Mouse (Mus musculus) testis, postnatal 14 days (tissue): ENCODE measurements around the gene Phf5a.

ENCODE experiments used
- DNase-seq: peaks from one replicate; pipeline ENCODE4 v3.0.0; 2021; ENCODE audit warnings: low spot score

Gene Phf5a

GRCm38 (mm10) chr15:81885418-81885934, 13.8 kb upstream of the Phf5a start:
- no peak for DNase-seq

- no peak for DNase-seq
These were observed 10.6 kb upstream of the Phf5a start for GRCm38 (mm10) chr15:81882348-81882747.

- DNase-seq, result no peak
These were observed 8.1 kb upstream of the Phf5a start for GRCm38 (mm10) chr15:81879531-81880401.

- DNase-seq, result peak; percentile 99
These were observed 788 bp upstream of the Phf5a start, which contains the start of gene Aco2 for GRCm38 (mm10) chr15:81872262-81873136. Gene Aco2, plus strand, starts transcription at chr15:81872309.

- no peak for DNase-seq
These were observed 1.7 kb downstream of the Phf5a start for GRCm38 (mm10) chr15:81869985-81870384.

GRCm38 (mm10) chr15:81864238-81864637, 7.5 kb downstream of the Phf5a start:
- DNase-seq, result no peak

GRCm38 (mm10) chr15:81860471-81861135, 11.1 kb downstream of the Phf5a start:
- DNase-seq, result peak; percentile 56

- DNase-seq, result peak; percentile 89
These were observed 12.1 kb downstream of the Phf5a start for GRCm38 (mm10) chr15:81859330-81860255.

GRCm38 (mm10) chr15:81858517-81859329, 13.0 kb downstream of the Phf5a start, which contains the start of gene Tob2:
Gene Tob2, minus strand, starts transcription at chr15:81858796.
- DNase-seq, result peak; percentile 54

- peak; percentile 90 for DNase-seq
These were observed 13.6 kb downstream of the Phf5a start for GRCm38 (mm10) chr15:81858138-81858516.

- no peak for DNase-seq
These were observed 14.0 kb downstream of the Phf5a start for GRCm38 (mm10) chr15:81857724-81858116.

GRCm38 (mm10) chr15:81856938-81857723, 14.6 kb downstream of the Phf5a start:
- no peak for DNase-seq

- peak; percentile 84 for DNase-seq
These were observed 15.5 kb downstream of the Phf5a start for GRCm38 (mm10) chr15:81856030-81856790.

GRCm38 (mm10) chr15:81853081-81853480, 18.6 kb downstream of the Phf5a start:
- DNase-seq, result no peak

GRCm38 (mm10) chr15:81852411-81853000, 19.2 kb downstream of the Phf5a start:
- DNase-seq, result no peak

GRCm38 (mm10) chr15:81851375-81851774, 20.3 kb downstream of the Phf5a start:
- DNase-seq, result no peak

GRCm38 (mm10) chr15:81850718-81851117, 21.0 kb downstream of the Phf5a start:
- DNase-seq, result no peak

- no peak for DNase-seq
These were observed 22.6 kb downstream of the Phf5a start for GRCm38 (mm10) chr15:81849104-81849503.
